Comparison of ENCODE assay signal across 9 mouse cellular contexts in genomic region chr19:16585379-16585778, GRCm38 (mm10).
DNase-seq lines count a peak whose midpoint lies in the region; ATAC-seq and TF ChIP-seq lines count a peak whose summit lies in the region.
"Had no signal": no experiment of that assay in that cellular context is flagged by ENCODE, and none has a peak within 500 bp of the region (broad histone marks: within the 10 kb centered on the region; RNA-seq: fewer than 3 reads in every experiment).

No protein-coding gene starts in this region.

- H3K36me3 ChIP-seq in limb, embryonic 14.5 days (ENCODE audit: control insufficient read depth, insufficient read depth, low read length), result no peaks in the 10 kb centered on the region
- H3K36me3 ChIP-seq in limb, embryonic 10.5 days, result no peaks in the 10 kb centered on the region
- H3K36me3 ChIP-seq: heart, embryonic 13.5 days; midbrain, embryonic 12.5 days had no signal

- DNase-seq in limb, embryonic 14.5 days (ENCODE audit: low spot score), result peak; percentile 20
- DNase-seq in limb, embryonic 10.5 days (ENCODE audit: low spot score), result no peak
- DNase-seq in NIH3T3 (ENCODE audit: low read depth), result peak; percentile 48
- DNase-seq in embryo, embryonic 9.5 days (ENCODE audit: extremely low spot score), result peak; percentile 47
- no peak for DNase-seq in gastrocnemius, postnatal 25 days

- WGBS in limb, embryonic 14.5 days, result 2% methylated on average over 3 of the region's 3 CpGs
- 8% methylated on average over 3 of the region's 3 CpGs for WGBS in limb, embryonic 10.5 days

- H3K4me2 ChIP-seq in limb, embryonic 14.5 days (replicated peaks; ENCODE audit: low read depth, low read length, severe bottlenecking), result no peak overlapping the region
- H3K4me2 ChIP-seq: heart, embryonic 13.5 days; midbrain, embryonic 12.5 days had no signal

- no peaks in the 10 kb centered on the region; the same call in 1 of the 2 replicates for H3K9me3 ChIP-seq in limb, embryonic 14.5 days (ENCODE audit: control insufficient read depth, low read length)
- H3K9me3 ChIP-seq in limb, embryonic 10.5 days (replicated peaks), result no peaks in the 10 kb centered on the region
- H3K9me3 ChIP-seq: midbrain, embryonic 12.5 days had no signal

- H3K9ac ChIP-seq in limb, embryonic 14.5 days (ENCODE audit: low read depth, low read length, severe bottlenecking), result no peak overlapping the region
- H3K9ac ChIP-seq: heart, embryonic 13.5 days; midbrain, embryonic 12.5 days had no signal

- H3K27me3 ChIP-seq in limb, embryonic 14.5 days (ENCODE audit: control insufficient read depth, insufficient read depth, low read length), result no peaks in the 10 kb centered on the region
- H3K27me3 ChIP-seq in limb, embryonic 10.5 days (ENCODE audit: low read depth, poor library complexity, severe bottlenecking), result no peaks in the 10 kb centered on the region
- H3K27me3 ChIP-seq: heart, embryonic 13.5 days; midbrain, embryonic 12.5 days had no signal

- no peak overlapping the region for H3K27ac ChIP-seq in limb, embryonic 14.5 days (replicated peaks; ENCODE audit: low read depth, low read length)
- no peak overlapping the region for H3K27ac ChIP-seq in limb, embryonic 10.5 days
- H3K27ac ChIP-seq: heart, embryonic 13.5 days; midbrain, embryonic 12.5 days had no signal

- TF ChIP-seq POLR2A in limb, embryonic 14.5 days (IDR thresholded peaks at IDR 0.05; ENCODE audit: borderline replicate concordance, extremely low read depth, insufficient read depth, insufficient read length), result no peak

- no peak for ATAC-seq in limb, embryonic 14.5 days (ENCODE audit: low FRiP score, low read depth)
- ATAC-seq in neutrophil, adult 5-6 weeks (ENCODE audit: extremely low read depth, insufficient number of reproducible peaks, low FRiP score, poor library complexity, severe bottlenecking), result 0 out of 2 replicates have a peak, but pooled peaks have one; percentile 44
- ATAC-seq in frontal cortex, adult (ENCODE audit: low TSS enrichment), result no peak

- H3K4me1 ChIP-seq in limb, embryonic 14.5 days (ENCODE audit: control insufficient read depth, insufficient read depth, low read length), result no peaks in the 10 kb centered on the region; the same call in 1 of the 2 replicates
- peaks cover 13% of the 10 kb centered on the region for H3K4me1 ChIP-seq in limb, embryonic 10.5 days
- H3K4me1 ChIP-seq: heart, embryonic 13.5 days; midbrain, embryonic 12.5 days had no signal

- no peak overlapping the region for H3K4me3 ChIP-seq in limb, embryonic 14.5 days (replicated peaks; ENCODE audit: low read length)
- no peak overlapping the region for H3K4me3 ChIP-seq in limb, embryonic 10.5 days
- H3K4me3 ChIP-seq: heart, embryonic 13.5 days; midbrain, embryonic 12.5 days had no signal

Comparison
In these comparisons a context has a peak if more than half of its experiments do, and no peak if none do; other contexts are left out.
1. DNase-seq: peak in limb, embryonic 14.5 days (single experiment), NIH3T3 (single experiment) and embryo, embryonic 9.5 days (single experiment); none in limb, embryonic 10.5 days (single experiment) and gastrocnemius, postnatal 25 days (single experiment).